Mouse (Mus musculus): ENCODE measurements around the gene Pus10. TPM values are rescaled to one million over a fixed set of nuclear protein-coding genes. Genes with fewer than 3 reads are reported as not detected.
A peak's percentile ranks its signal among the peaks of the same experiment; 100 is the strongest.
"Not testable (repeated sequence)": the region's sequence is repeated elsewhere in the genome, so short reads cannot be mapped to it uniquely, and the experiment has no call there.

The Pus10 gene
- polyA plus RNA-seq, 1 experiment from 2014 or later, result 31.1 TPM

- not testable (repeated sequence) for H3K36me3 ChIP-seq; H3K27me3 ChIP-seq; H3K9me3 ChIP-seq; H3K4me3 ChIP-seq (replicated peaks); H3K4me2 ChIP-seq; H3K27ac ChIP-seq; ATAC-seq (ENCODE audit: insufficient number of reproducible peaks, insufficient read depth, low FRiP score, low TSS enrichment, low read depth); H3K9ac ChIP-seq (replicated peaks); H3K4me1 ChIP-seq (replicated peaks)
- WGBS, result 88% methylated on average over 5 of the region's 5 CpGs
Observed at GRCm38 (mm10) chr11:23767369-23767768, 101.9 kb downstream of the Pus10 start.

- H3K27ac ChIP-seq, result no peak overlapping the region
- H3K4me2 ChIP-seq, result no peak overlapping the region
- no peak overlapping the region for H3K4me3 ChIP-seq (replicated peaks)
- H3K9ac ChIP-seq (replicated peaks), result no peak overlapping the region
- H3K27me3 ChIP-seq, result 0 out of 2 replicates have a peak, but pooled peaks cover 3% of the 10 kb centered on the region
- H3K4me1 ChIP-seq (replicated peaks), result 0 out of 2 replicates have a peak, but pooled peaks cover 3% of the 10 kb centered on the region
- no peak for ATAC-seq (ENCODE audit: insufficient number of reproducible peaks, insufficient read depth, low FRiP score, low TSS enrichment, low read depth)
- no peaks in the 10 kb centered on the region for H3K36me3 ChIP-seq
- WGBS, result 75% methylated on average over 1 of the region's 1 CpGs
- no peaks in the 10 kb centered on the region for H3K9me3 ChIP-seq
Observed at GRCm38 (mm10) chr11:23767928-23768327, 102.5 kb downstream of the Pus10 start.

DNA sequence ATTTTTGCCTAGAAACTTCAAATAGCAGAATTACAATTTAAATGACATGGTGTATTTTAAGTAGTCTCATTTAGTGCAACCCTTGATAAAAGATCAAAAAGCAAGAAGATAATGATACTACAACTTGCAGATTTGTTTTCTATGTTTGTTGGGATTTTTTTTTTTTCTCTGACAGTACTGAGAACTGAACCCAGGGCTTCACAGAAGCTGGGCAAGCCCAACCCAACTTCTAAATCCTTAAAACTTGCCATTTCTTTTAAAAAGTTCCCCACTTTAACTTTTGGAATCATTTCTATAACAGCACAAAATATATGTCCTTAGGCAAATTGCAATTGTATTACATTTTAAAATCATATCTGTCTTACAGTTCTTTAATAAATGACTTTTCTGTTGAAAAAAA is 103.6 kb downstream of the Pus10 start:
- Histone ChIP-seq H3K4me3 (replicated peaks) (no peak overlapping the region), H3K4me1 (replicated peaks) (0 out of 2 replicates have a peak, but pooled peaks cover 3% of the 10 kb centered on the region), H3K9ac (replicated peaks) (no peak overlapping the region), H3K36me3 (no peaks in the 10 kb centered on the region), H3K9me3 (0 out of 2 replicates have a peak, but pooled peaks cover 3% of the 10 kb centered on the region), H3K4me2 (no peak overlapping the region), H3K27me3 (0 out of 2 replicates have a peak, but pooled peaks cover 3% of the 10 kb centered on the region), H3K27ac (no peak overlapping the region)
- no peak for ATAC-seq (ENCODE audit: insufficient number of reproducible peaks, insufficient read depth, low FRiP score, low TSS enrichment, low read depth)

GRCm38 (mm10) chr11:23769686-23770509 is 104.4 kb downstream of the Pus10 start:
- peak overlapping the region; percentile 88 for H3K27ac ChIP-seq
- H3K4me1 ChIP-seq (replicated peaks), result 0 out of 2 replicates have a peak, but pooled peaks cover 3% of the 10 kb centered on the region
- H3K4me3 ChIP-seq (replicated peaks), result peak overlapping the region; percentile 69
- no peak for ATAC-seq (ENCODE audit: insufficient number of reproducible peaks, insufficient read depth, low FRiP score, low TSS enrichment, low read depth)
- peak overlapping the region; percentile 78 for H3K4me2 ChIP-seq
- no peaks in the 10 kb centered on the region for H3K36me3 ChIP-seq
- H3K9ac ChIP-seq (replicated peaks), result peak overlapping the region; percentile 75
- 0 out of 2 replicates have a peak, but pooled peaks cover 3% of the 10 kb centered on the region for H3K9me3 ChIP-seq
- WGBS, result under 1% methylated on average over 25 of the region's 25 CpGs
- 0 out of 2 replicates have a peak, but pooled peaks cover 3% of the 10 kb centered on the region for H3K27me3 ChIP-seq

GRCm38 (mm10) chr11:23770510-23770759 is 105.0 kb downstream of the Pus10 start:
- 0 out of 2 replicates have a peak, but pooled peaks cover 3% of the 10 kb centered on the region for H3K4me1 ChIP-seq (replicated peaks)
- ATAC-seq (ENCODE audit: insufficient number of reproducible peaks, insufficient read depth, low FRiP score, low TSS enrichment, low read depth), result no peak; the same call in 1 of the 2 replicates
- H3K36me3 ChIP-seq, result no peaks in the 10 kb centered on the region
- peak overlapping the region; percentile 78 for H3K4me2 ChIP-seq
- H3K9ac ChIP-seq (replicated peaks), result peak overlapping the region; percentile 75
- 0 out of 2 replicates have a peak, but pooled peaks cover 3% of the 10 kb centered on the region for H3K9me3 ChIP-seq
- 0 out of 2 replicates have a peak, but pooled peaks cover 3% of the 10 kb centered on the region for H3K27me3 ChIP-seq
- WGBS, result 1% methylated on average over 24 of the region's 24 CpGs
- peak overlapping the region; percentile 69 for H3K4me3 ChIP-seq (replicated peaks)
- peak overlapping the region; percentile 88 for H3K27ac ChIP-seq

DNA sequence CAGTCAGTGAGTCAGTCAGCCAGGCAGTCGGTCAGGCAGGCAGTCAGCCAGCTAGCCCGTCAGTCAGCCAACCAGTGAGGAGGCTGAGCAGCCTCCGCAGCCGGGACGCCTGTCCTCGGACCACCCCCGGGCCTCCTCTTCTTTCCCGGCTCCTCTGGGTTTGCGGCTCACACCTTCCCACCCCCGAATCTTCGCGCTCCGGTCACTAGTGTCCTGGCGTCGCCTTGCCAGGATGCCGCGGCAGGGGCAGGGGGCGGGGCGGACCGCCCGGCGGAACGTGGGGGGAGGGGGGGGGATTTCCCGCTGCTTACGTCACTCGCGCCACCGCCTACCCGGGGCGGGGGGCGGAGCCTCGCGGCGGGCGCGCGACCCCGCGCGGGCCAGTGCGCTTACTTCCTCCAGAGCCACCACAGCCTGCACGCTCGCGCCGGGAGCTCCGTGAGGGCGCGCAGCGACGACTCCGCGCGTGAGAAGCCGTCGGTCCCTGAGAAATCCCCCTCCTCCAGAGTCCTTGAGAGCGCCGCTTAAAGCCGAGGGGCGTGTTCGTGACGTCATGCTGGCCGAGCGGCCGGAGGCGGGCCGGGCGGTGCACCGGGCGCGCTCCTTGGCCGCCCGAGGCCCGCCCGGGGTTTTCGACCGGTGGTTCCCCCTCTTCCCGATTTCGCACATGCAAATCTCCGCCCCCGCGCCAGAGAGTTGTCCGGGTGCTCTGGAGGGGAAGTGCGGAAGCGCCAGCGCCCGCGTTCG is 105.5 kb downstream of the Pus10 start, which contains the start of gene Rel:
Gene Rel, minus strand, starts transcription at position 211 of the 747 bp plus-strand sequence.
- H3K36me3 ChIP-seq, result no peaks in the 10 kb centered on the region
- peak within 1 kb of the TSS; percentile 88 for H3K27ac ChIP-seq
- 0 out of 2 replicates have a peak, but pooled peaks cover 3% of the 10 kb centered on the region for H3K27me3 ChIP-seq
- WGBS, result under 1% methylated on average over 82 of the region's 88 CpGs
- peak within 1 kb of the TSS; percentile 75 for H3K9ac ChIP-seq (replicated peaks)
- peak within 1 kb of the TSS; percentile 69 for H3K4me3 ChIP-seq (replicated peaks)
- H3K4me1 ChIP-seq (replicated peaks), result 0 out of 2 replicates have a peak, but pooled peaks cover 3% of the 10 kb centered on the region
- H3K9me3 ChIP-seq, result 0 out of 2 replicates have a peak, but pooled peaks cover 3% of the 10 kb centered on the region
- ATAC-seq (ENCODE audit: insufficient number of reproducible peaks, insufficient read depth, low FRiP score, low TSS enrichment, low read depth), result peak; percentile 94
- H3K4me2 ChIP-seq, result peak within 1 kb of the TSS; percentile 78

- 6% methylated on average over 21 of the region's 21 CpGs for WGBS
- ATAC-seq (ENCODE audit: insufficient number of reproducible peaks, insufficient read depth, low FRiP score, low TSS enrichment, low read depth), result peak; percentile 43; the same call in 1 of the 2 replicates
- Histone ChIP-seq H3K4me1 (replicated peaks) (0 out of 2 replicates have a peak, but pooled peaks cover 3% of the 10 kb centered on the region), H3K4me2 (peak overlapping the region; percentile 78), H3K27ac (peak overlapping the region; percentile 88; the same call in 1 of the 2 replicates), H3K27me3 (0 out of 2 replicates have a peak, but pooled peaks cover 3% of the 10 kb centered on the region), H3K9ac (replicated peaks) (peak overlapping the region; percentile 75), H3K9me3 (0 out of 2 replicates have a peak, but pooled peaks cover 3% of the 10 kb centered on the region), H3K4me3 (replicated peaks) (peak overlapping the region; percentile 69), H3K36me3 (no peaks in the 10 kb centered on the region)
Observed at GRCm38 (mm10) chr11:23771507-23772097, 106.1 kb downstream of the Pus10 start.

GRCm38 (mm10) chr11:23772471-23772870 is 107.0 kb downstream of the Pus10 start:
- 0 out of 2 replicates have a peak, but pooled peaks cover 3% of the 10 kb centered on the region for H3K27me3 ChIP-seq
- 26% methylated on average over 1 of the region's 1 CpGs for WGBS
- H3K4me1 ChIP-seq (replicated peaks), result 0 out of 2 replicates have a peak, but pooled peaks cover 3% of the 10 kb centered on the region
- no peak overlapping the region for H3K4me3 ChIP-seq (replicated peaks)
- H3K36me3 ChIP-seq, result no peaks in the 10 kb centered on the region
- H3K9ac ChIP-seq (replicated peaks), result no peak overlapping the region
- H3K9me3 ChIP-seq, result 0 out of 2 replicates have a peak, but pooled peaks cover 3% of the 10 kb centered on the region
- no peak overlapping the region for H3K27ac ChIP-seq
- ATAC-seq (ENCODE audit: insufficient number of reproducible peaks, insufficient read depth, low FRiP score, low TSS enrichment, low read depth), result no peak
- H3K4me2 ChIP-seq, result no peak overlapping the region

GRCm38 (mm10) chr11:23778787-23779201 is 113.3 kb downstream of the Pus10 start:
- 81% methylated on average over 8 of the region's 8 CpGs for WGBS

GRCm38 (mm10) chr11:23782038-23782437 is 116.6 kb downstream of the Pus10 start:
- H3K36me3 ChIP-seq, result no peaks in the 10 kb centered on the region
- H3K4me1 ChIP-seq (replicated peaks), result no peaks in the 10 kb centered on the region
- H3K4me2 ChIP-seq, result no peak overlapping the region
- H3K27me3 ChIP-seq, result no peaks in the 10 kb centered on the region
- H3K9ac ChIP-seq (replicated peaks), result no peak overlapping the region
- H3K27ac ChIP-seq, result no peak overlapping the region
- H3K4me3 ChIP-seq (replicated peaks), result no peak overlapping the region
- WGBS, result 62% methylated on average over 3 of the region's 3 CpGs
- H3K9me3 ChIP-seq, result no peaks in the 10 kb centered on the region
- no peak for ATAC-seq (ENCODE audit: insufficient number of reproducible peaks, insufficient read depth, low FRiP score, low TSS enrichment, low read depth)

More at GRCm38 (mm10) chr11:23778787-23779201, 113.3 kb downstream of the Pus10 start:
- Histone ChIP-seq H3K36me3 (no peaks in the 10 kb centered on the region), H3K4me3 (replicated peaks) (no peak overlapping the region), H3K4me2 (no peak overlapping the region), H3K4me1 (replicated peaks) (no peaks in the 10 kb centered on the region), H3K9ac (replicated peaks) (no peak overlapping the region), H3K27ac (no peak overlapping the region), H3K9me3 (0 out of 2 replicates have a peak, but pooled peaks cover 2% of the 10 kb centered on the region), H3K27me3 (no peaks in the 10 kb centered on the region)
- no peak for ATAC-seq (ENCODE audit: insufficient number of reproducible peaks, insufficient read depth, low FRiP score, low TSS enrichment, low read depth)
